Mouse (Mus musculus) lung, adult 18-20 months (tissue): ENCODE measurements at regions not wholly inside any gene's neighbourhood (a gene's known extent, or its start where the extent isn't known, plus 50 kb on each side); places are given as distances from the start of the nearest gene placed in this dataset.

ENCODE experiments used
- DNase-seq, 2 experiments: peaks; one replicate each; pipeline ENCODE4 v3.0.0; 2022; ENCODE audit warnings: mixed read lengths in 2 of 2

GRCm38 (mm10) chr8:116837991-116838390 lies 83.3 kb downstream of the Cmc2 start:
- DNase-seq: no peak

GRCm38 (mm10) chr8:116832181-116832580 lies 89.1 kb downstream of the Cmc2 start:
- peak; percentile 18 to 23 for DNase-seq

- DNase-seq: no peak
Observed at GRCm38 (mm10) chr8:116829631-116830030, 91.6 kb downstream of the Cmc2 start.

- no peak for DNase-seq
Observed at GRCm38 (mm10) chr8:116828220-116828619, 93.0 kb downstream of the Cmc2 start.

- no peak for DNase-seq
Observed at GRCm38 (mm10) chr8:116827141-116827540, 94.1 kb downstream of the Cmc2 start.

GRCm38 (mm10) chr8:116814118-116814851 lies 81.5 kb upstream of the Cdyl2 start:
- peak; percentile 61 to 67 for DNase-seq

GRCm38 (mm10) chr8:116801313-116801712 lies 68.5 kb upstream of the Cdyl2 start:
- no peak for DNase-seq

- no peak for DNase-seq
Observed at GRCm38 (mm10) chr8:116800636-116801035, 67.8 kb upstream of the Cdyl2 start.

GRCm38 (mm10) chr8:116798981-116799380 lies 66.2 kb upstream of the Cdyl2 start:
- no peak for DNase-seq

- no peak for DNase-seq
Observed at GRCm38 (mm10) chr8:116795713-116796112, 62.9 kb upstream of the Cdyl2 start.

GRCm38 (mm10) chr8:116793107-116793506 lies 60.3 kb upstream of the Cdyl2 start:
- DNase-seq: no peak

GRCm38 (mm10) chr8:116790294-116790693 lies 57.5 kb upstream of the Cdyl2 start:
- no peak for DNase-seq
